Mouse (Mus musculus): ENCODE measurements around the gene Trmt1.

GRCm38 (mm10) chr8:84742171-84743053, 56.3 kb downstream of the Trmt1 start:
- no peak for TF ChIP-seq POLR2A (IDR thresholded peaks at IDR 0.05; ENCODE audit: low read depth, low read length)
- no peak for TF ChIP-seq CTCF (IDR thresholded peaks at IDR 0.05; ENCODE audit: borderline replicate concordance, insufficient read depth, low read length)
